Mouse (Mus musculus) c-Kit-positive CD71-positive TER-119-positive erythroid progenitor cells, embryonic 14.5 days (primary cell): ENCODE data around the gene Hmg20b.

ENCODE experiments used
- DNase-seq: peaks from one replicate; pipeline ENCODE4 v3.0.0-alpha.2; 2013; ENCODE audit warnings: low spot score

Hmg20b gene

GRCm38 (mm10) chr10:81350351-81351063, at the start of gene Hmg20b:
Hmg20b (minus strand) TSS chr10:81350480.
- peak; percentile 98 for DNase-seq

GRCm38 (mm10) chr10:81399798-81400308, 49.6 kb upstream of the Hmg20b start:
- no peak for DNase-seq

- DNase-seq, result no peak
These were observed 49.0 kb upstream of the Hmg20b start for GRCm38 (mm10) chr10:81399296-81399695.

GRCm38 (mm10) chr10:81396749-81397148, 46.5 kb upstream of the Hmg20b start:
- DNase-seq, result no peak

GRCm38 (mm10) chr10:81395865-81396264, 45.6 kb upstream of the Hmg20b start:
- no peak for DNase-seq

- peak; percentile 61 for DNase-seq
These were observed 44.8 kb upstream of the Hmg20b start for GRCm38 (mm10) chr10:81395127-81395526.

GRCm38 (mm10) chr10:81393456-81394063, 43.3 kb upstream of the Hmg20b start:
- no peak for DNase-seq

- no peak for DNase-seq
These were observed 42.5 kb upstream of the Hmg20b start, which contains the start of gene Smim24 for GRCm38 (mm10) chr10:81392781-81393185. Smim24 (plus strand) TSS chr10:81393051.

GRCm38 (mm10) chr10:81392270-81392669, 42.0 kb upstream of the Hmg20b start:
- DNase-seq, result no peak

GRCm38 (mm10) chr10:81390678-81390965, 40.3 kb upstream of the Hmg20b start:
- DNase-seq, result no peak

GRCm38 (mm10) chr10:81389801-81390677, 39.8 kb upstream of the Hmg20b start:
- DNase-seq, result peak; percentile 54

- DNase-seq, result no peak
These were observed 39.1 kb upstream of the Hmg20b start for GRCm38 (mm10) chr10:81389373-81389772.

GRCm38 (mm10) chr10:81388505-81389055, 38.3 kb upstream of the Hmg20b start, which contains the start of gene Gm48552:
Gm48552 (plus strand) TSS chr10:81389005.
- DNase-seq, result no peak

- DNase-seq, result no peak
These were observed 37.4 kb upstream of the Hmg20b start for GRCm38 (mm10) chr10:81387716-81388115.

GRCm38 (mm10) chr10:81385603-81386306, 35.5 kb upstream of the Hmg20b start:
- DNase-seq, result no peak

GRCm38 (mm10) chr10:81384605-81384982, 34.3 kb upstream of the Hmg20b start:
- DNase-seq, result no peak

GRCm38 (mm10) chr10:81383802-81384604, 33.7 kb upstream of the Hmg20b start, which contains the start of the genes Dohh and Gm48551:
Dohh (plus strand) TSS chr10:81384428.
Gm48551 (plus strand) TSS chr10:81384466.
- DNase-seq, result peak; percentile 100

- peak; percentile 98 for DNase-seq
These were observed 31.8 kb upstream of the Hmg20b start for GRCm38 (mm10) chr10:81382039-81382438.

- no peak for DNase-seq
These were observed 29.6 kb upstream of the Hmg20b start for GRCm38 (mm10) chr10:81379809-81380378.

- DNase-seq, result no peak
These were observed 28.9 kb upstream of the Hmg20b start for GRCm38 (mm10) chr10:81379183-81379553.
